Mouse (Mus musculus): ENCODE measurements around the gene Zfp280b.

DNA sequence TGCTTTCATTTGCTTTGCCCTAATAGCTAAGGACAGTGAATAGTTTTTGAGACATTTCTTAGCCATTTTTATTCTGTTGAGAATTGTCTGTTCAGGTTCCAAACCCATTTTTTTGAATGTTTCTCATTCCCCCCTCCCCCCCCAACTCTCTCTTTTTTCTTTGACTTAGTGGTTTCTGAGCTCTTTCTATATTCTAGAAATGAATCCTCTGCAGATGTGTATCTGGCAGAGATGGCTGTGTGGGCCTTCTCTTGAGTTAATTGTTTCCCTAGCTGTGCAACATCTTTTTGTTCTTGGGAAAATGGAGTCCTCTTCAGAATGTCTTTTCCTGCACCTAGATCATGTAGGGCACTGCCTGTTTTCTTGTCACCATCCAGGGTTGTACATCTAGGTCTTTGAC is 2.8 kb downstream of the Zfp280b start:
- no peak for TF ChIP-seq CTCF (IDR thresholded peaks at IDR 0.05; ENCODE audit: borderline replicate concordance, insufficient read depth, low read length)
- no peak for TF ChIP-seq POLR2A (IDR thresholded peaks at IDR 0.05; ENCODE audit: low read depth, low read length)

Data from embryonic fibroblast, embryonic 13.5 days (primary cell).